Mouse (Mus musculus) hindbrain, embryonic 11.5 days (tissue): ENCODE results near the gene Rlbp1. TPM values are rescaled to one million over a fixed set of nuclear protein-coding genes. Genes with fewer than 3 reads are reported as not detected.

Source experiments
- ATAC-seq: fragments of 200-750 bp; cut with Nextera tagmentation; 2 replicates; pipeline ENCODE4 v1.8.0; 2017; ENCODE audit warnings: mild to moderate bottlenecking, moderate TSS enrichment, moderate library complexity; ENCODE audit not compliant: low FRiP score
- DNase-seq: peaks from one replicate; pipeline ENCODE4 v3.0.0-alpha.2; 2015; ENCODE audit warnings: low spot score
- H3K27ac ChIP-seq: fragments of 300-500 bp; sonication (generic); 2 replicates; pipeline ENCODE4 v1.5.1; 2014; ENCODE audit warnings: mild to moderate bottlenecking, low read depth, low read length
- H3K27me3 ChIP-seq: fragments of 300-500 bp; sonication (generic); 2 replicates; pipeline ENCODE4 v1.6.1; 2014; ENCODE audit warnings: mild to moderate bottlenecking, low read length, moderate library complexity, mixed read lengths; ENCODE audit not compliant: control insufficient read depth, insufficient read depth
- H3K36me3 ChIP-seq: fragments of 300-500 bp; sonication (generic); 2 replicates; pipeline ENCODE4 v1.6.1; 2014; ENCODE audit warnings: mild to moderate bottlenecking, low read length, moderate library complexity, mixed read lengths; ENCODE audit not compliant: control insufficient read depth, insufficient read depth
- H3K4me1 ChIP-seq: fragments of 300-500 bp; sonication (generic); replicated peaks from 2 replicates; pipeline ENCODE4 v1.6.1; 2014; ENCODE audit warnings: low read length, mixed read lengths; ENCODE audit not compliant: control insufficient read depth, insufficient read depth
- H3K4me2 ChIP-seq: fragments of 300-500 bp; sonication (generic); replicated peaks from 2 replicates; pipeline ENCODE4 v1.6.1; 2014; ENCODE audit warnings: mild to moderate bottlenecking, low read depth, low read length
- H3K4me3 ChIP-seq: fragments of 300-500 bp; sonication (generic); 2 replicates; pipeline ENCODE4 v1.5.1; 2014; ENCODE audit warnings: low read depth, low read length
- H3K9ac ChIP-seq: fragments of 300-500 bp; sonication (generic); 2 replicates; pipeline ENCODE4 v1.6.1; 2014; ENCODE audit warnings: low read depth, low read length
- H3K9me3 ChIP-seq: fragments of 300-500 bp; sonication (generic); 2 replicates; pipeline ENCODE4 v1.6.1; 2016; ENCODE audit warnings: low read length; ENCODE audit not compliant: control insufficient read depth
- WGBS: fragments of 180-500 bp; shearing (Covaris S2); extraction: QIAGEN DNeasy Blood & Tissue Kit; methylation state at CpG from one replicate; pipeline ENCODE4 v1.1.7; 2014; 5-methylcytosine and 5-hydroxymethylcytosine counted together
- polyA plus RNA-seq: library from polyadenylated mRNA; unstranded; fragments of >200 nt; fragmentation: Nextera tagmentation; extraction: Ambion mirVana; gene quantifications from 2 replicates; pipeline ENCODE4 v1.2.1, GENCODE M21; 2014

Gene Rlbp1
- polyA plus RNA-seq, 1 experiment from 2014 or later: 0.40 TPM

- 39% methylated on average over 12 of the region's 12 CpGs for WGBS
- ATAC-seq: 0 out of 2 replicates have a peak, but pooled peaks have one; percentile 40
Measured at GRCm38 (mm10) chr7:79349738-79350386, 37.0 kb downstream of the Rlbp1 start.

GRCm38 (mm10) chr7:79348816-79349215 lies 38.0 kb downstream of the Rlbp1 start:
- Histone ChIP-seq H3K9me3 (no peaks in the 10 kb centered on the region), H3K4me2 (no peak overlapping the region), H3K27me3 (no peaks in the 10 kb centered on the region), H3K36me3 (no peaks in the 10 kb centered on the region), H3K27ac (no peak overlapping the region), H3K4me1 (no peaks in the 10 kb centered on the region), H3K4me3 (no peak overlapping the region), H3K9ac (no peak overlapping the region)
- ATAC-seq (no peak), DNase-seq (no peak)
- 91% methylated on average over 8 of the region's 8 CpGs for WGBS

More at GRCm38 (mm10) chr7:79349738-79350386, 37.0 kb downstream of the Rlbp1 start:
- H3K9me3 ChIP-seq: no peaks in the 10 kb centered on the region
- H3K4me3 ChIP-seq: no peak overlapping the region
- no peak overlapping the region for H3K27ac ChIP-seq
- no peaks in the 10 kb centered on the region for H3K36me3 ChIP-seq
- H3K4me2 ChIP-seq: no peak overlapping the region
- DNase-seq: peak; percentile 85
- no peaks in the 10 kb centered on the region for H3K4me1 ChIP-seq
- no peaks in the 10 kb centered on the region for H3K27me3 ChIP-seq
- no peak overlapping the region for H3K9ac ChIP-seq

GRCm38 (mm10) chr7:79347108-79347813 lies 39.6 kb downstream of the Rlbp1 start:
- DNase-seq: no peak
- no peaks in the 10 kb centered on the region for H3K36me3 ChIP-seq

DNA sequence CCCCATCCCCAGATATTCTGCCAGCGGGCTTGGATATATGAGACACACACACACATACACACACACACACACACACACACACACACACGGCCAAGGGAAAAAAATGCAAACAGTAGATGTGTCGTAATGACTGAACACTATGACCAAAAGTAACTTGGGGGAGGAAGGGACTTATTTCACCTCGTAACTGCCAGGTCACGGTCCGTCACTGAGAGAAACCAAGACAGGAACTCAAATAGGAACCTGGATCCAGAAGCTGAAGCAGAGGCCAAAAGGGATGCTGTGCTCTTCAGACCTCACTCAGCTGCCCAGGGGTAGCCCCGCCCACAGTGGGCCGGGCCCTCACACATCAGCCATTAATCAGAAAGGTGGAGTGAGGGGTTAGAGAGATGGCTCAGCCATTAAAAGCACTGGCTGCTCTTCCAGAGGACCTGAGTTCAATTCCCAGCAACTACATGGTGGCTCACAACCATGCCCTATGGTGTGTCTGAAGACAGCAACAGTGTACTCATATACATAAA lies 40.2 kb downstream of the Rlbp1 start:
- H3K4me2 ChIP-seq: no peak overlapping the region
- DNase-seq (no peak), ATAC-seq (no peak)
- no peak overlapping the region for H3K27ac ChIP-seq
- H3K4me1 ChIP-seq: no peaks in the 10 kb centered on the region
- H3K9ac ChIP-seq: no peak overlapping the region
- no peaks in the 10 kb centered on the region for H3K27me3 ChIP-seq
- no peaks in the 10 kb centered on the region for H3K9me3 ChIP-seq
- no peak overlapping the region for H3K4me3 ChIP-seq
- H3K36me3 ChIP-seq: no peaks in the 10 kb centered on the region
- WGBS: 81% methylated on average over 8 of the region's 8 CpGs

More at GRCm38 (mm10) chr7:79347108-79347813, 39.6 kb downstream of the Rlbp1 start:
- no peak for ATAC-seq
- WGBS: 79% methylated on average over 13 of the region's 13 CpGs
- Histone ChIP-seq H3K9ac (no peak overlapping the region), H3K9me3 (no peaks in the 10 kb centered on the region), H3K4me2 (no peak overlapping the region), H3K27me3 (no peaks in the 10 kb centered on the region), H3K4me3 (no peak overlapping the region), H3K27ac (no peak overlapping the region), H3K4me1 (no peaks in the 10 kb centered on the region)

DNA sequence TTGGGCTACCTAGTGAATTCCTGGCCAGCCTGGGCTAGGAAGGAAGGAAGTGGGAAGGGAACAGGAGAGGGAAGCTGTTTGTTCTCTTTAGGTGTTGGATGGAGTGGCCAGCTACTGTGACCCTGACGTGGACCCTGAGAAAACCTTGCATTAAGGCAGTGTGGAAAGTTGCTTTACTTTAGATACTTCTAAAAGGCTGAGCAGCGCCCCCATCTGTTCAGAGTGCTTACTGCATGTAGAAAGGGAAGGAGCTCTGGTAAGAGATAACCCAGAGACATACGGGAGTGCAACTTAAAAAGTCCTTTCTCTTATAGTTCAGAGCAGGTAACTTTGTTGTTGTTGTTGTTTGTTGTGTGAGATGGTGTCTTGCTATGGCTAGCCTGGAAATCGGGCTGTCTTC lies 40.9 kb downstream of the Rlbp1 start:
- Histone ChIP-seq H3K27me3 (no peaks in the 10 kb centered on the region), H3K36me3 (no peaks in the 10 kb centered on the region), H3K4me1 (no peaks in the 10 kb centered on the region), H3K9me3 (no peaks in the 10 kb centered on the region), H3K9ac (no peak overlapping the region), H3K27ac (no peak overlapping the region), H3K4me2 (no peak overlapping the region), H3K4me3 (no peak overlapping the region)
- ATAC-seq: no peak
- WGBS: 57% methylated on average over 4 of the region's 4 CpGs
- peak; percentile 66 for DNase-seq

- no peaks in the 10 kb centered on the region for H3K27me3 ChIP-seq
- DNase-seq (no peak), ATAC-seq (no peak)
- H3K4me2 ChIP-seq: no peak overlapping the region
- WGBS: 94% methylated on average over 8 of the region's 8 CpGs
- H3K27ac ChIP-seq: no peak overlapping the region
- no peaks in the 10 kb centered on the region for H3K36me3 ChIP-seq
- no peaks in the 10 kb centered on the region for H3K9me3 ChIP-seq
- no peak overlapping the region for H3K9ac ChIP-seq
- H3K4me1 ChIP-seq: no peaks in the 10 kb centered on the region
- H3K4me3 ChIP-seq: no peak overlapping the region
Measured at GRCm38 (mm10) chr7:79336362-79336910, 50.4 kb downstream of the Rlbp1 start.

GRCm38 (mm10) chr7:79333419-79333818 lies 53.4 kb downstream of the Rlbp1 start:
- H3K9me3 ChIP-seq: no peaks in the 10 kb centered on the region
- no peaks in the 10 kb centered on the region for H3K36me3 ChIP-seq
- ATAC-seq (no peak), DNase-seq (no peak)
- H3K9ac ChIP-seq: no peak overlapping the region
- H3K27ac ChIP-seq: no peak overlapping the region
- no peaks in the 10 kb centered on the region for H3K4me1 ChIP-seq
- WGBS: 75% methylated on average over 3 of the region's 3 CpGs
- H3K4me3 ChIP-seq: no peak overlapping the region
- no peak overlapping the region for H3K4me2 ChIP-seq
- no peaks in the 10 kb centered on the region for H3K27me3 ChIP-seq

GRCm38 (mm10) chr7:79331197-79331596 lies 55.7 kb downstream of the Rlbp1 start:
- H3K9me3 ChIP-seq: no peaks in the 10 kb centered on the region
- no peak for ATAC-seq
- no peaks in the 10 kb centered on the region for H3K36me3 ChIP-seq
- no peak overlapping the region for H3K4me2 ChIP-seq
- no peak for DNase-seq
- no peak overlapping the region for H3K27ac ChIP-seq
- WGBS: 43% methylated on average over 10 of the region's 10 CpGs
- no peaks in the 10 kb centered on the region for H3K27me3 ChIP-seq
- H3K4me3 ChIP-seq: no peak overlapping the region
- H3K9ac ChIP-seq: no peak overlapping the region
- no peaks in the 10 kb centered on the region for H3K4me1 ChIP-seq
